ENCODE assay signal across 9 mouse cellular contexts in genomic region chr2:168992642-168993420, GRCm38 (mm10). TPM values are rescaled to one million over a fixed set of nuclear protein-coding genes. Genes with fewer than 3 reads are reported as not detected.
DNase-seq lines count a peak whose midpoint lies in the region; ATAC-seq and TF ChIP-seq lines count a peak whose summit lies in the region.
"Had no signal": no experiment of that assay in that cellular context is flagged by ENCODE, and none has a peak within 500 bp of the region (broad histone marks: within the 10 kb centered on the region; RNA-seq: fewer than 3 reads in every experiment).

No protein-coding gene starts in this region.

- in situ Hi-C loops in Patski (cut with MboI; ENCODE audit: low pct_unique_long_range_greater_than_20kb): no loop called here

- intact Hi-C loops in left cerebral cortex, postnatal 10 days (cut with DNase I): no loop called here
- intact Hi-C loops in left cerebral cortex, postnatal 25 days (cut with DNase I): loop anchor here (5.0 kb wide), 1 partner anchor 854 kb away; no protein-coding TSS in a partner anchor

- ATAC-seq in Patski: no peak

- POLR2A ChIA-PET in Patski (lab: Charles Lee): no interaction called here

- DNase-seq in adrenal gland, postnatal 25 days: peak; percentile 15
- no peak for DNase-seq in adrenal gland, adult 8-10 months
- peak; percentile 13 to 52 for DNase-seq in left cerebral cortex, postnatal 10 days (ENCODE audit: extremely low spot score in 1 of 2, low spot score in 2 of 2)
- DNase-seq in left cerebral cortex, postnatal 25 days (ENCODE audit: low spot score in 2 of 2): no peak
- no peak for DNase-seq in Patski (ENCODE audit: low read depth, low spot score)
- peak; percentile 48 for DNase-seq in kidney, adult 9 months
- peak; percentile 55 for DNase-seq in retina, embryonic 14.5 days (ENCODE audit: low spot score)
- DNase-seq in layer of hippocampus, adult 9-10 months (ENCODE audit: low spot score): no peak

- TF ChIP-seq CTCF in Patski (IDR thresholded peaks at IDR 0.05): peak; percentile 47

- no peaks in the 10 kb centered on the region for H3K27me3 ChIP-seq in Patski
- H3K27me3 ChIP-seq: lung, embryonic 15.5 days had no signal

- CTCF ChIA-PET in Patski (lab: Charles Lee): interaction anchor here (0.6 to 1.1 kb wide), 5 partner anchors 8 to 20 kb away, joined by 3 to 4 read pairs (median 3); no protein-coding TSS in a partner anchor

RNA-seq across cellular contexts. Expression of gene Zfp64, which starts 37.4 kb away (rescaled TPM):
- 21.6 and 22.8 TPM in 2 replicates for total RNA-seq in adrenal gland, postnatal 25 days (2021)
- 10 to 100 TPM; 15.5 to 23.2 (median 19.7) TPM for total RNA-seq in adrenal gland, adult 8-10 months (2022)
- total RNA-seq in left cerebral cortex, postnatal 10 days (2021): 10 to 100 TPM; 19.1 to 19.5 TPM
- total RNA-seq in left cerebral cortex, postnatal 25 days (2021): 10 to 100 TPM; 15.1 to 15.4 TPM
- polyA plus RNA-seq in Patski (2021): 21.6 TPM

Comparison
In these comparisons a context has a peak if more than half of its experiments do, and no peak if none do; other contexts are left out.
1. DNase-seq: peak in adrenal gland, postnatal 25 days (single experiment), left cerebral cortex, postnatal 10 days (2 of 2), kidney, adult 9 months (single experiment) and retina, embryonic 14.5 days (single experiment); none in adrenal gland, adult 8-10 months (single experiment), left cerebral cortex, postnatal 25 days (0 of 2), Patski (single experiment) and layer of hippocampus, adult 9-10 months (single experiment).